Mouse (Mus musculus): Measurements from ENCODE around the gene Gm8909.
"Not testable (repeated sequence)": the region's sequence is repeated elsewhere in the genome, so short reads cannot be mapped to it uniquely, and the experiment has no call there.

The Gm8909 gene

DNA sequence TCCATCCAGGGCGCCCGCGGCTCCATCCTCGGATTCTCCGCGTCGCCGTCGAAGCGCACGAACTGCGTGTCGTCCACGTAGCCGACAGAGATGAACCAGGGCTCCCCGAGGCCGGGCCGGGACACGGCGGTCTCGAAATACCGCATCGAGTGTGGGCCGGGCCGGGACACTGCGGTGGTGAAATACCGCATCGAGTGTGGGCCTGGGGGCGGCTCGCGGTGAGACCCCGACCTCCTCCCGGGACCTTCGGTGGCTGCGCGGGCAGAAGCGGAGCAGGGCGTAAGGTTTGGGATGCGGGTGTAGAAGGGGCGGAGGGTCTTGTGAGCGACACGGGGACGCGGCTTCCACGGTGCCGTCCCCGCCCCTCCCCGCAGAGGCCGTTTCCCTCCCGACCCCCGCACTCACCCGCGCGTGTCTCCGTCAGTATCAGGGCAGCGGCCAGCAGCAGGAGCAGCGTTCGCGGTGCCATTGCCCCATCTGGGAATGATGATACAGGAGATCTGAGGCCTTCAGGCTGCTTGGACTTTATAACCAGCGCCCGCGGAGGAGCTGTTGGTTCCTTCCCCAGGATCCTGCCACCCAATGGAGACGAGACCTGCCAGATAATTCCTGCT, at the start of gene Gm8909:
Gm8909 (minus strand) TSS at position 499 of the 614 bp plus-strand sequence.
- no peak for DNase-seq

DNA sequence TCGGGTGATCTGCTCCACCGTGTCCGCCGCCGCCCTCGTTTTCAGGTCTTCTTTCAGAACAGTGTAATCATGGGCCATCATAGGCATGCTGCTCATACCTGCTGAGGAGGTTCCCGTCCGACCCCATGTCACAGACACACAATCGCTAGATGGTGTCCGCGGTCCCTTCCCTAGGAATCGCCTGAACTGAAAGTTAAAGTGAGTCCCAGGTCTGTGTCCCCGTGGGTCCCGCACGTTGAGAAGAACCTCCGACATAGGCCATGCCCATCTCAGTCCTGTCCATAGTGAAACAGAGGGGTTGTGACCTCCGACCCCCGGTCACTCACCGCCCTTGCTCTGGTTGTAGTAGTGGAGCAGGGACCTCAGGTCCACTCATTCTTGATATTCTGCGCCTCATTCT, 47.2 kb upstream of the Gm8909 start:
- no peak for DNase-seq

DNA sequence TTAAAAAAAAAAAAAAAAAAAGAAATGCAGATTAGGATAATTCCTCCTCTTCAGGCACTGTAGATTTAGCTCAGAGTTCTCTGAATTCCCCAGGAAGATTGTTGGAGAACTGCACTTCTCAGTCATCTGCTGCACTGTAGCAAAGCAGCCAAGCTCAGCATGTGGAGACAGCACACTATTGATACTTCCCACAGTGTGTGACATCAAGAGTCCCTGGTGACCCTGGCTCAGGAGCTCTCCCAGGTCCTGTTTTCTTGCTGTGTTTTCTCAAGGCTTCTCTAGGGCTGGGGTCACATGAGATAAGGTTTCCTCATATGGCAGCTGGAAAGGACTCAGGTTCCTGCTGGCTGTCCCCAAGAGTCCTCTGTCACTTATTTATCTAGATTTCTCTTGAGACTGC, 38.5 kb upstream of the Gm8909 start:
- DNase-seq = no peak

DNA sequence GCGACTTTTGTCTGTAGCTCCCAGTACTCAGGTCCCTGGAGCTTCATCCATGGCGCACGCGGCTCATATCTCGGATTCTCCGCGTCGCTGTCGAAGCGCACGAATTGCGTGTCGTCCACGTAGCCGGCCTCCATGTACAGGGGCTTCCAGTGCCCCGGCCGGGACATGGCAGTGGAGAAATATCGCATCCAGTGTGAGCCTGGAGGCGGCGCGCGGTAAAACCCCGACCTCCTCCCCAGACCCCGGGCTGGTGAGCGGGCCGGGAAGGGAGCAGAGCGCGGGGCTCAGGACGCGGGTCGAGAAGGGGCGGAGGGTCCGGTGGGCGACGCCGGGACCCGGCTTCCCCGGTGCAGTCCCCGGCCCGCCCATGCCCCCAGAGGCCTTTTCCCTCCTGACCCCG, 37.5 kb upstream of the Gm8909 start:
- DNase-seq = no peak

DNA sequence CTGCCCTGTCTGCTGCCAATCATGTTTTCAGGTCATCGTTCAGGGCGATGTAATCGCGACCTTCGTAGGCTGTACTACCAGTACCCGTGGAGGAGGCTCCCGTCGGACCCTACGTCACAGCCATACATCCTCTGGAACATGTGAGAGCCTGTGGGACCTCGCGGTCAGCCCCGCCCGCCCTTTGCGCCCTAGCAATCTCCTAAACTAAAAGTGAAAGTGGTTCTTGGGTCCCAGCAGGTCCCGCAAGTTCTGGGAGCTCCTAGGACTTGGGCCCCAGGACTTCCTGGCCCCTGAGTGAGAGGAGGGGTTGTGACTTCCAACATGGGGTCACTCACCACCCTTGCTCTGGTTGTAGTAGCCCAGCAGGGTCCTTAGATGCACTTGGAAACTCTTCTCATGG, 37.1 kb upstream of the Gm8909 start:
- no peak for DNase-seq

DNA sequence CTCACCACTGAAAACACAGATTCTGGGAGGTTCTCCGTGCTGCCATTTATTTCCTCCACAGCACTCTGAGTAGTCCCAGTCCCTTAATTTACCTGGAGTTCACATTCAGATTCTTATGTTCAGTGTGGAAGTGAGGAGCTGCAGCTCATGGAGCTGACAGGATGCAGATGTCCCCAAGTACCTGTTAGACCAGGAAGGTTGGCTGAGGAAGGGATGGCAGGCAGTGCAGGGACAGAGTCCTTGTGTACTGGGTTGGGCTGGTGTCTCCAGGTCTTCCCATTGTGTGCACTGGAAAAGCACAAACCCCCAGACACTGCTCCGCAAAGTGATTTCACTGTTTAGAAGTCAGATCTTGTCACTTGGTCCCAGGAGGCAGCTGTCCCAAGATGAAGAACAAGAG, 33.5 kb upstream of the Gm8909 start:
- no peak for DNase-seq

DNA sequence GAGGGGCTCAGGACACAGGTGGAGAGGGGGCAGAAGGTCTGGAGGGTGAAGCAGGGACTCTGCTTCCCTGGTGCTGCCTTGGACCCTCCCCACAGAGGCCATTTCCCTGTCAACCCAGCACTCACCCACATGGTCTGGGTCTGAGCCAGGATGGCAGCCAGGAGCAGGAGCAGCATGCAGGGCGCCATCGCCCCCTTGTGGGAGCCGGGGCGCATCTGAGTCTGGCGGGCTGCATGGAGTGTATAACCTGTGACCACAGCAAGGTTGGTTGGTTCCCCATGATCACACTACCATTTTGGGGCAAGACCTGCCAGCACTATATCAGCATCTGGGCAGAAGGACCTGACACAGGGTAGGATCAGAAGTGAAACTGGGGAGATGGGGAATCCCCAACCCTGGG, 30.0 kb upstream of the Gm8909 start:
- no peak for DNase-seq

DNA sequence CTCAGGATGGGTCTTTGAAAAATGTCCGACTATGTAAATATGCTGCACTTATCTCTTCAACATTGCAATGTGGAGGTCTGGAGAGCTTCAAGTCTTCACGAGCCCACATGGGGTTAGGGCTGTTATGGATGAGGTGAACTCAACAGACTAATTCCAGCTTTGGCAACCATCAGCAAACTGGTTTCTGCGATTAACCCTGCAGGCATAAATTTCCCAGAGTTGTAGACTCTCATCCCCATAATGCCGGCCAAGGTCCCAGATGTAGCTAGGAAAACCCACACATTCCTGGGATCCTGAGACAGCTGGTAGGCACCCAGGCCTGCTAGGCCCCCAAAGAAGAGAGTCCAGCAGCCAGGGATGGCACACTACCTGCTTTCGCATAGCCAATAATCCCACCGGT, 26.1 kb upstream of the Gm8909 start:
- no peak for DNase-seq

DNA sequence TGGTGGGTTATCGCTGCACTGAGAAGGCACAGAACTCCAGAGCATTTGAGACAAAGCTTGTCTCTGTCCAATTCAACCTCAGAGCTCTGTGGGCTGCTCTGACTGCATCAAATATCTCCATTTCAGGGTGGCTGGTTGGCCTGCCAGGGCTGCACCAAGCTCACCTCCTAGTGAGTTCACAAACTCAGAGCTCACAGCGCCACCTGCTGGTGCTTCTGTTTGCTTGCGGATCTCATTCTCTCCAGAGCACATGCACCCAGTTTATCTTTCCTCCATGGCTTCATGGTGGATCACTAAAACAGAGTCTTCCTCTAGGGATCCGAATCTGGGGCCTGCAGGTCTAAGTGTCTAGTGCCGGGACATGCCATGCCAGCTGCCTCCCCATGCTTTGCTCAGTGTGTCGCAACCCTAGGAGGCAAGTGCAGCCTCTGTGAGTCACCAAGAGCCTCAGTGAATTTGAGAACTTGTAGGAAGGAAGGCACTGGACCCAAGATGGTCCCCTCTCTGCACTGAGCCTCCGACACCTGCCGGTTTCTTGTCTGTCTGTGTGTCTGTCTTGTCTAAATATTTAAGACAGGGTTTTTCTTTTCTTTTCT, 25.3 kb upstream of the Gm8909 start:
- DNase-seq = no peak

DNA sequence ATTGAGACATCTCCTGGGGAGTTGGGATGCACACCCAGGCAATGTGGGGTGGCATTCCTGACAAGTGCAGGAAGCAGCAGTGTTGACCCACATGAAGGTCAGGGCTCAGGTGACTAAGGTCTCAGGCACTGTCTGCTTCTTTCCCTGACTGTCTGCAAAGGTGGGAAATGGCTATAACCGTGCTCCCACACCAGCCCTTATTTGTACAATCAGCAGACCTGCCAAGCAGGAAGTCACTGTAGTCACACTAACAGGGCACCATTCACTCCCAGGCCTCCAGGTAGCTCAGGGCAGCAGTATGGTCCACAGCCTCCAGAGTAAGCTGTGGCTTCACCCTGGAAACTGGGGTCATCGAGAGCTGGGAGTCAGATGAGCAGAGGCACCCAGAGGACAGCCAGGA, 24.0 kb upstream of the Gm8909 start:
- no peak for DNase-seq

DNA sequence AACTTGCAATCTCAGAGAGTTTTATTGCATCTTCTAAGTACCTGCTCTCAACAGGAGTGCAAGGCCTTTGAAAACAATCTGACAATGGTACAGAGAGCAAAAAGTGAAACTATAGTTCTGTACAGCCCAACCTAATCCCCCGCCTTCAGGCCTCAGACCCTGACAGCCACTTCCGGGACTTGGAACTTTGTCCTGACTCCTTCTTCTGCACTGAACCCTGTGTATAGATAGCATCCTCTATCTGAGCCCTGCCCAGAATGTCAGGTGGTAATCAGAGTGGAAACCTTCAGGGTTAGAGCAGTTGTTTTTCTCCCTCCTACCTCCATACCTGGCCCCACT, 21.8 kb upstream of the Gm8909 start, which contains the start of gene H2-T3:
H2-T3 (minus strand) TSS at position 119 of the 339 bp plus-strand sequence.
- no peak for DNase-seq

DNA sequence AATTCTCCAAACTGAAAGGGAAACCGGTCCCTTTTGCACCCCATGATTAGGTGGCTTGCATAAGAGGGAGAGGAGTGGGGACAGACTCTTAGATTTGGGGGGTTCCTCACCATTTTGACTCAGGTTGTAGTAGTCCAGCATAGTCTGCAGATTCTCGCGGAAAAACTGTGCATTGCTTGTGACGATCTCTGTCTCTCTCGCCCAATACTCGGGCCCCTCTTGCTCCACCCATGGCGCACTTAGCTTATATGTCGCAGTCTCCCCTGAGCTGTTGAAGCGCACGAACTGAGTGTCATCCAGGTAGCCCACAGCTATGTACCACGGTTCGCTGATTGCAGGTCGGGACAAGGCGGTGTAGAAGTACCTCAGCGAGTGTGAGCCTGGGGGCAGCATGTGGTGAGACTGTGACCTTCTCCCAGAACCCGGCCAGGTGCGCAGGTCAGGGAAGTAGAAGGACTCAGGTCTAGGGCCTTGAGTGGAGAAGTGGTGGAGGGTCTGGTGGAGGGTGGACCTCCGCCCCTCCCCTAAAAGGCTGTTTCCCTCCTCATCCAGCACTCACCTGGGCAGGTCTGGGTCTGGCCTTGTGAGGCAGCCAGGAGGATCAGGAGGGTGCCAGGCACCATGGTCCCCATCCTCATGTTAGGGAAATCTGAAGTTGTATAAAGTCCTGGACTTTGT, 21.3 kb upstream of the Gm8909 start:
- no peak for DNase-seq

DNA sequence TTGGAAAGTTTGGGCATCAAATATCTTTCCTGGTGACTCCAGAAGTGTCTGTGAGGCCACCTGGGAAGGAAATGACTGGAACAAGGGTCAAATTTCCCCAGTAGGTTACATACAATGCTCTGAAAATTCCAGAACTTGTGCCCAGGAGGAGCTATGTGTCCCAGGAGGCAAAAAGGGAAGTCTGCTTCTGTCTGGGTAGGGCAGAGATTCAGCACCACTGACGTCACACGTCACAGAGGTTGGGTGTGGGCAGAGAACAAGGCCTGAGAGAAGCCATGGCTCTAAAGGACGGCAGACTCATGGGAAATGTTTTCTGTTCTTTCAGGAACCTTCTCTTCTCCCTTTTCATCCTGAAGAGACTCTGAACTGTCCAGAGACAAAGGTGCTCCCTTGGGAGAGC, 19.2 kb upstream of the Gm8909 start:
- no peak for DNase-seq

DNA sequence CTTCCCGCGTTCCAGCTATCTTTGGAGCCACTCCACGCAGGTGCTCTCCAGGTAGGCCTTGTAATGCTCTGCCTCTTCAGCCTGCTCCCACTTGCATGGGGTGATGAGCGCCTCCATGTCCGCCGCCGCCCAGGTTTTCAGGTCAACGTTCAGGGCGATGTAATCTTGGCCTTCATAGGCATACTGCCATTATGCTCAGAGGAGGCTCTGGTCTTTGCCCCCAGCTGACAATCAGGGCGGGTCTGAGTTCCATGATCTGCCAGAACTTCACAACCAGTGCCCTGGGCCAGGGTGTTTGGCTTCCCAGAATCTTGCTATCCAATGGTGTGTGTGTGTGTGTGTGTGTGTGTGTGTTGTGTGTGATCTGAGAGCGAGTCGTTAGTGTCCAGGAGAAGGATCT, 13.9 kb upstream of the Gm8909 start:
- no peak for DNase-seq

DNA sequence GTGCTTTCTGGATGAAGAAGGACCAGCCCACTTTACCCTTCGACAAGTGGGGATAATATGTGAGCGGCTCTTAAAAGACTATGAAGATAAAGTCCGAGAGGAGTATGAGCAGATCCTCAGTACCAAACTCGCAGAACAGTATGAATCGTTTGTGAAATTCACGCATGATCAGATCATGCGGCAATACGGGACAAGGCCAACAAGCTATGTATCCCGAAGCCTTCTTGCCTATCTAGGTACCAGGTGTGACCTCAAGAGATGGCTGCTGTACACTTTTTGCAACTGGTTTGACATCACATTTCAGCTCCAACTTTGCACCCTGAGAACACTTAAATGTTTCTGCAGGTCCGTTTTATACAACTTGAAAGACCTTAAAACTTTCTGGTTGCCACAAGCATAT, 11.1 kb upstream of the Gm8909 start:
- DNase-seq = not testable (repeated sequence)

DNA sequence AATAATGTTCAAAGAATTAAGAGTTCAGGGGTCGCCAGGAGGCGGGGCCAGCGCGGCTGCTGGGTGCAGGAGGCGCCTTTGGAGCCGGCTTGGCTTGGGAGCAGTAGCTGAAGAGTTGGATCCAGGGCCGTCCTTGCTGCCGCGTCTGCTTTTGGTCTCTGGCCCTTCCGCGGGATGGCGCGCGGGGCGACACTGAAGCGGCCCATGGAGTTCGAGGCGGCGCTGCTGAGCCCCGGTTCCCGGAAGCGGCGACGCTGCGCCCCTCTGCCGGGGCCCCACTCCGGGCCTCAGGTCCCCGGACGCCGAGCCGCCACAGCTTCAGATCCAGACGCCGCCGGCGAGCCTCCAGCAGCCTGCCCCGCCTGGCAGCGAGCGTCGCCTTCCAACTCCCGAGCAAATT, 10.6 kb upstream of the Gm8909 start:
- not testable (repeated sequence) for DNase-seq

DNA sequence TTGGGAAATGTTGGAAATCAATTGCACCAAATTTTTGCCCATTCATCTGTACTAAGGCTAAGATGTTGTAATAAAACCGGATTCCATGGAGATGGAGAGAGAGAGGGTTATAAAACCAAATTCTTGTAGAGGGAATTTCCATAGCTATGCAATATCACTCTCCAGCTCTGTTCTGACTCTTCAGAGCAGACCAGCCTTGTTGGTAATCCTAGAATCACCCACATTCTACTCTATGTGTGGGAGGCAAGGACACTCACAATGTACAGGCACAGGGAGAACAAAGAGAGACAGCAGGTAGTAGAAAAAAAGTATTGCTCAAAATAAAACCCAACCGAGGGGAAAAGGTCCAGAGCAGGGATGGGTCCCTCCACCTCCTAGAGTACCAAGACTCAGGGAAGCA, 7.8 kb upstream of the Gm8909 start:
- DNase-seq = not testable (repeated sequence)

DNA sequence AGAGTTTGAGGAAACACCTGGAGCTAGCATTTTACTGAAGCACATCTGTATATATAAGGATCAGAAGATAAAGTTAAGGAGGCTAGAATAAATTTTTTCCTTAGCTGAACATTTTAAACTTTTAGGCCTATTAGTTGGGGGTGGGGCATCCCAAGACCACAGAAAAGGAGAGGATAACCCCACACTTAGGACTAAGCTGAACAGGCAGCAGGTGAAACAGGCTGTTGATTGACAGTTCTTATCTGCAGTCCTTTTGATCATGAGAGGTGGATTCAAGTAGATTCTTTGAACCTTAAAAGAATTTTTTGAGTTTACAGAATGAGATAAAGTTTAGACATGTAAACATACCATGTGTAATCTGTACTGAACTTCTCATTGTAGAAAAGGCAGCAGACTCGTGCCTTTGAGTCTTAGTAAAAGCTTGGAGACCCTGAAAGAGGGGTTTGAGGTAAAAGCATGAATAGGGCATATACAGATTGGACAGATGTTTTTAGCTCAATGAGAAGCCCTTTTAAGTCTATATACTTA, 2.0 kb upstream of the Gm8909 start:
- no peak for DNase-seq

DNA sequence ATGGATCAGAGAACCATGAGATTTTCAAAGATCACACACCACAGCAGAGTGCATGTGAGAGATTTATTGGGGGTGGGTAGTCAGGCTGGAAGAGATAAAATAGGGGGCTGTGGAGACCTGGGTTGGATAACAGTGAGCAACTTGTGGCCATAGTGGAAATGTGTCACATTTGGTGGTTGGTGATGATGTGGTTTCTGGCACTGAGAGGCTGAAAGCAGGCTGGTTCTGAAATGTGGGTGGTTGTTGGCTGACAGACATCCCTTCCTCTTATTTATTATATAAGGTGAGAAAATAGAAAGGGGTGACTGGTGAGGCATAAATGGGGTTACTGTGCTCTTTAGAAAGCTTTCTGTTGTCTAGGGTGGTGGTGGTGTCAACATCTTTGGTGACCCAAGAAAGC, 1.4 kb upstream of the Gm8909 start:
- no peak for DNase-seq

DNA sequence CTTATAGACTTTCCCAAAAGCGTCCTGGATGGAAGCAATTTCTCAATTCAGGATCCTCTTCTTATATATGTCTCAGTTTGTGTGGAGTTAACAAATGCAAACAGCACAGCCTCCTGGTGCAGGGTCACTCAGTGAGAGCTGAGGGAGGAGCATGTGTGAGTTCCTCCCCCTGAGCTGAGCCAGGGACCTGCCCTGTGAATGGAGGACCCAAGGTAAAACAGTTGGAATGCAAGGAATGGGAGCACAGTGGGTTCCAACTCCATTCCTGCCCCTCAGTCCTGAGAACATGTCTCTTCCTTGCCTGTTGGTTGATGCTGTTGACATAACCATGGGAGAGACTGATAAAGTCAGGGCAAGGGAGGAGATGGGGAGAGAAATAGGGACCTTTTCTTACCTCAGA, 757 bp upstream of the Gm8909 start:
- not testable (repeated sequence) for DNase-seq

DNA sequence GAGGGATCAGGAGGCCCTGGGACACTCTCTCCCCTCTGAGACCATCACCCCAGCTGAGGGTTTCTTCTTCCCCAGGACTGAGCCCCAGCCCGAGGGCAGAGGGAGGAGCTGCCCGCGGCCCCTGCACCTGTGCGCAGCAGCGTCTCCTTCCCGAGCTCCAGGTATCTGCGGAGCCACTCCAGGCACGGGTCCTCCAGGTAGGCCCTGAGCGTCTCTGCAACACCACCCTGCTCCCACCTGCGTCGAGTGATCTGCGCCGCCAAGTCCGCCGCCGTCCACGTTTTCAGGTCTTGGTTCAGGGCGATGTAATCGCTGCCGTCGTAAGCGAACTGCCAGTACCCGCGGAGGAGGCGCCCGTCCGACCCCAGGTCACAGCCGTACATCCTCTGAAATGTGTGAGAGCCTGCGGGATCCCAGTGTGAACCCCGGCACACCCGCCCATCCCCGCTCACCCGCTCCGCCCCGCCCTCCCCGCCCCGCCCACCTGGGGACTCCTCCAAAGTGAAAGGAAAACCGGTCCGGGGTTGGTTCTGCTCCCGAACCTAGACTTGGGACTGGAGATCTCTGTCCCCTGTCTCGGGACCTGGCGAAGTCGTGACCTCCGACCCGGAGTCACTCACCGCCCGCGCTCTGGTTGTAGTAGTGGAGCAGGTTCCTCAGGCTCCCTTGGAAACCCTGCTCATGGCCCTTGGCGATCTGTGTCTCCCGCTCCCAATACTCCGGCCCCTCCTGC, 865 bp downstream of the Gm8909 start:
- no peak for DNase-seq

DNA sequence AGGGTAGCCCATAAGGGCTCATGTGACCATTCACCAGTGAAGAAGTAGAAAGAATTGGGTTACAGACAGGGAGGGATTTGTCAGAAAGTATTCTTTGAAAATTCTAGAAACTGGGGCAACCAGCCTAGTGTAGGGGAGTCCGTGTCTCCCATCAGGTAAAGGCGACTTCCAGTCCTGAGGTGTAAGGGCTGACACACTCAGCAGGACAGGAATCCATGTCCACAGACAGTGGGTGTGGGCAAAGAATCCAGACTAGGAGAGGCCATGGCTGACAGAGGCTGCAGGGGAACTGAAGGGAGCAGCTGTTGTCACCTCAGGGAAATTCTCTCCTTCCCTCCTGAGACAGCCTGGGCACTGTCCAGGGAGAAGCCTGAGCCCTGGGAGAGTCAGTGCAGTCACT, 1.4 kb downstream of the Gm8909 start:
- not testable (repeated sequence) for DNase-seq

DNA sequence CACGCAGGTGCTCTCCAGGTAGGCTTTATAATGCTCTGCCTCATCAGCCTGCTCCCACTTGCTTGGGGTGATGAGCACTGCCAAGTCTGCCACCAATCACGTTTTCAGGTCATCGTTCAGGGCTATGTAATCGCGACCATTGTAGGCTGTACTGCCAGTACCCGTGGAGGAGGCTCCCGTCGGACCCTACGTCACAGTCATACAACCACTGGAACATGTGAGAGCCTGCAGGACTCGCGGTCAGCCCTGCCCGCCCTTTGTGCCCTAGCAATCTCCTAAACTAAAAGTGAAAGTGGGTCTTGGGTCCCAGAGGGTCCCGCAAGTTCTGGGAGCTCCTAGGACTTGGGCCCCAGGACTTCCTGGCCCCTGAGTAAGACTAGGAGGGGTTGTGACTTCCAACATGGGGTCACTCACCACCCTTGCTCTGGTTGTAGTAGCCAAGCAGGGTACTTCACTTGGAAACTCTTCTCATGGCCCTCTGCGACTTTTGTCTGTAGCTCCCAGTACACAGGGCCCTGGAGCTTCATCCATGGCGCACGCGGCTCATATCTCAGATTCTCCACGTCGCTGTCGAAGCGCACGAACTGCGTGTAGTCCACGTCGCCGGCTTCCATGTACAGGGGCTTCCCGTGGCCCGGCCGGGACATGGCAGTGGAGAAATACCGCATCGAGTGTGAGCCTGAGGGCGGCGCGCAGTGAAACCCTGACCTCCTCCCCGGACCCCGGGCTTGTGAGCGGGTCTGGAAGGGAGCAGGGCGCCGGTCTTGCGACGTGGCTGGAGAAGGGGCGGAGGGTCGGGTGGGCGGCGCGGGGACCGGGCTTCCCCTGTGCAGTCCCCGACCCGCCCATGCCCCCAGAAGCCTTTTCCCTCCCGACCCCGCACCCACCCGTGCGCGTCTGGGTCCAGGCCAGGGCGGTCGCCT, 6.9 kb downstream of the Gm8909 start:
- DNase-seq = no peak
